Mouse (Mus musculus): ENCODE results near the gene Mysm1. TPM values are rescaled to one million over a fixed set of nuclear protein-coding genes. Genes with fewer than 3 reads are reported as not detected.
A peak's percentile ranks its signal among the peaks of the same experiment; 100 is the strongest.

Mysm1 gene
- polyA plus RNA-seq, 1 experiment from 2014 or later, result 8.7 TPM

DNA sequence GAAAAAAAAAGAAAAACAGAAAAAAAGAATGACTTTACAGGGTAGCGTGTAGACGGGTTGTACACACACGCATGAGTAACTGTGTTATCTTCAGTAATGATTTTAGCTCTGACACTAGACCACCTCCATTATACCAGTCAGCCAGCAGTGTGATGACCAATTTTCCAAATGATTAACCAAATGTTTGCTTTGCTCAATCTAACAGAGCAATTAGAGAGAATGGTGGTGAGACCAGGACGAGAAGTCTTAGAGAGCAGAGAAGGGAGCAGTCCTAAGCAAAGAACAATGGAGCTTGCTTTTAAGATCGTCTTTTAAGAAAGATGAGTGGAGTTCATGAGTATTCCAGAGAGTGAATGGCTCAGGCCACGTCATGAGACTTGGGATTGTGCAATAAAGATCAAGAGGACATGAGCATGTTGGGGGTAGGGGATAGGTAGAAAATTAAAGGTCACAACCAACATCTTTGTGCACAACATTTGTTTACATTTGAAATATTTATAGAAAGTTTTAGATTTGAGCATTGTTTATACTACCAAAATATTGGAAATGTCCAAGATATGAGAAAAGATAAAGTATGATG, 26.4 kb upstream of the Mysm1 start:
- Histone ChIP-seq H3K4me2 (no peak overlapping the region; the same call in 1 of the 2 replicates), H3K27ac (replicated peaks) (no peak overlapping the region), H3K27me3 (no peaks in the 10 kb centered on the region), H3K36me3 (replicated peaks) (no peaks in the 10 kb centered on the region), H3K4me1 (replicated peaks) (no peaks in the 10 kb centered on the region), H3K4me3 (replicated peaks) (no peak overlapping the region), H3K9ac (no peak overlapping the region), H3K9me3 (replicated peaks) (no peaks in the 10 kb centered on the region)
- 56% methylated on average over 6 of the region's 6 CpGs for WGBS (ENCODE audit: insufficient replicate concordance)
- ATAC-seq (ENCODE audit: insufficient read depth), result 0 out of 2 replicates have a peak, but pooled peaks have one; percentile 12

DNA sequence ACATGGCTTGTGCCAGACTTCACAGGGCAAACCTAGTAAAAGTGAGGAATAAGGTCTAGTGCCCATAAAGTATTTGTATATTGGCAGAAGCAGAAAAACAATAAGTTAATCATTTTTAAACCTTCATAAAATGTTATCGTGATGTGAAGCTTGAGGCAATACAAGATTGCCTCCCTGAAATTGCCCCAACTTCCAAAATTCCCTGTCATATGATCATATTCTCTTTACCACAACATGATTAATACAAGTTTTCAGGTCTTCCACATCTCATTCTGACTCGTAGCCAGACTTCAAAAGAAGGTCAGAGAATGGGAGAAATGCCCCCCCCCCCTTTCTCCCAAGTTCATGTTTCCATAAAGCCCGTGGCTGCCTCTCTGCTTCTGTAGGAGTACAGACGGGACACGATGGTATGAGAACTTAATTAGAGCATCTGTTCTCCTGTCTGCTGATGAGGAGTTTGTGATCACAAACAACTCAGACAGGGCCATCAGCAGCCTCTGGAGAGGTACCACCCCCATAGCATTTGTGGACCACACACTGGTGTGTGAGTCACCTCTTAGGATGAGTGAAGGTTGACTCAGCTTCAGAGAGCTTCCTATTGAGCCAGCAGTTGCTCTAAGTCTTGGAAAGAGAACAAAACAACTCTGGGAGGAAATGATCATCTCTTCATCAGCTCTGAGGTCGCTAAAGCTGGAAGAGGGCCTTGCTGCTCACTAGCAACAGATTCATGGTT, 22.3 kb upstream of the Mysm1 start:
- no peaks in the 10 kb centered on the region for H3K27me3 ChIP-seq
- H3K36me3 ChIP-seq (replicated peaks), result no peaks in the 10 kb centered on the region
- no peaks in the 10 kb centered on the region for H3K4me1 ChIP-seq (replicated peaks)
- H3K27ac ChIP-seq (replicated peaks), result no peak overlapping the region
- WGBS (ENCODE audit: insufficient replicate concordance), result 39% methylated on average over 6 of the region's 6 CpGs
- no peak overlapping the region for H3K4me2 ChIP-seq
- H3K9me3 ChIP-seq (replicated peaks), result no peaks in the 10 kb centered on the region
- no peak overlapping the region for H3K4me3 ChIP-seq (replicated peaks)
- no peak overlapping the region for H3K9ac ChIP-seq
- ATAC-seq (ENCODE audit: insufficient read depth), result no peak

DNA sequence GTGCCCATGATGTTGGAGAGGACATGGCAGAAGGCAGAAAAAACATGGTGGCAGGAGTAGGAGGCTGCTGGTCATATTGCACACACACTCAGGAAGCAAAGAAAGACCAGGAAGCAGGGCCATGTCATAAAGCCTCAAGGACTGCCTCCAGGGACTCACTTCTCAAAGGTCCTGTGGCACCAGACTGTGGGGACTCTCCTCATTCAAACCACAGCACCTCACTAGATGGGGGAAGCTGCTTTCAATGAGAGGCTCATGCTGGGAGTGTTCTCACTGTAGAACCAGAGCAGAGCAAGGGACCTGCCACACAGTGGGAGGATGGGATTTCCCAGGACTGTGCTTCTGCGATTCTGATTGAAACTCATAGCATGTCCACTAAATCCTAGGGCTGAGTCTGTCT, 21.2 kb upstream of the Mysm1 start:
- no peak overlapping the region for H3K4me2 ChIP-seq

DNA sequence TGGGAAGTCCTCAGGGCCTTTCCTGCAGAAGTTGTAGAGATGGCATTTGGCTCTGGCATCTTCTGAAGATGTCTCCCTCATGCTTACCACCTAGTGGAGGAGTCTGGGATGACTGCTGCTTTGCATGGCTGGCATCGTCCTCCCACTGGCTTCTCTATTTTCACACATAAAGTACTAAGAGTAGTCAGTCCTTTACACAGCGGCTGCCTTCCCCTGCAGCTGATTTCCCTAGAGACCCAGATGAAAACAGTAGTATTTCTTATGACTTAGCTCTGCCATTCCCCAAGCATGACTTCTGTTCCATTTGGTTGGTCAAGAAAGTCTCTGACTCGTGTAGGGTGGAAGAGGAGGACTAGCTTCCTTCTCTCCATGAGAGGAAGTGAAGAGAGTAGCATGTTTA, 20.3 kb upstream of the Mysm1 start:
- Histone ChIP-seq H3K4me1 (replicated peaks) (no peaks in the 10 kb centered on the region), H3K36me3 (replicated peaks) (no peaks in the 10 kb centered on the region), H3K4me2 (no peak overlapping the region), H3K9ac (no peak overlapping the region), H3K4me3 (replicated peaks) (no peak overlapping the region), H3K27me3 (no peaks in the 10 kb centered on the region), H3K27ac (replicated peaks) (no peak overlapping the region), H3K9me3 (replicated peaks) (no peaks in the 10 kb centered on the region)
- ATAC-seq (ENCODE audit: insufficient read depth), result no peak
- 49% methylated on average over 3 of the region's 3 CpGs for WGBS (ENCODE audit: insufficient replicate concordance)

More for the DNA sequence above, 21.2 kb upstream of the Mysm1 start:
- no peaks in the 10 kb centered on the region for H3K27me3 ChIP-seq
- H3K9me3 ChIP-seq (replicated peaks), result no peaks in the 10 kb centered on the region
- WGBS (ENCODE audit: insufficient replicate concordance), result 64% methylated on average over 1 of the region's 1 CpGs
- H3K4me3 ChIP-seq (replicated peaks), result no peak overlapping the region
- no peaks in the 10 kb centered on the region for H3K4me1 ChIP-seq (replicated peaks)
- H3K36me3 ChIP-seq (replicated peaks), result no peaks in the 10 kb centered on the region
- no peak overlapping the region for H3K9ac ChIP-seq
- ATAC-seq (ENCODE audit: insufficient read depth), result no peak
- H3K27ac ChIP-seq (replicated peaks), result no peak overlapping the region

DNA sequence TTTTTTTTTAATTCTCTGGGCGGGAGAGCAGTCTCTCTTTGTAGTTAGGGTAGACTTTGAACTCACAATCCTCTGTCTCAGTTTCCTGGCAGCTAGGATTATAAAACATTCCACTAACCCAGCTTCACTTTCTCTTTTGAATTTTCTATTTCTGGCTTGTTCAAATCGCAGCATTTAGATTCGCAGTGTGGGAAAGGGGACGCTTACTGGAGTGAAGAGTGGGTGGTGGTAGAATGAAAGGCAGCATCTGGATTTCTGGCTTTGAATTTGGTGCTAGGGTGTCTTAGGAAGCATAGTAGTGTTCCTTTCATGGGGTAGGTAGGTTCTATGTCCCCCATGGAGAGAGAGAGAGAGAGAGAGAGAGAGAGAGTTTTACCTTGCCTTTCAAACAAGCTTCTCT, 17.0 kb upstream of the Mysm1 start:
- Histone ChIP-seq H3K27ac (replicated peaks) (no peak overlapping the region), H3K36me3 (replicated peaks) (no peaks in the 10 kb centered on the region), H3K4me3 (replicated peaks) (no peak overlapping the region), H3K4me2 (no peak overlapping the region), H3K4me1 (replicated peaks) (no peaks in the 10 kb centered on the region), H3K27me3 (no peaks in the 10 kb centered on the region), H3K9ac (no peak overlapping the region), H3K9me3 (replicated peaks) (no peaks in the 10 kb centered on the region)
- WGBS (ENCODE audit: insufficient replicate concordance), result 71% methylated on average over 4 of the region's 4 CpGs
- ATAC-seq (ENCODE audit: insufficient read depth), result no peak

DNA sequence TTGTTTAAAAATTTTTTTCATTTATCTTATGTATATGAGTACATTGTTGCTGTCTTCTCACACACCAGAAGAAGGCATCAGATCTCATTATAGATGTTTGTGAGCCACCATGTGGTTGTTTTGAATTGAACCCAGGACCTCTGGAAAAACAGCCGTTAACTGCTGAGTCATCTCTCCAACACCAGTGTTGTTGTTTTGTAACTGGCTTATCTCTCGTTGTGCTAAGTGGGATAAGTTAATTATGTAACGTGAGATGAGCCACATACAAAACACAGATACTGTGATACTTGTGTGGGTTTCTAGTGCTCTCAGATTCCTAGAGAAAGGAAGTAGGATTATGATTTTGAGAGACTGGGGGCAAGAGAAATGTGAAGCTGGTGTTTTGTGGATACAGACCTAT, 11.3 kb upstream of the Mysm1 start:
- Histone ChIP-seq H3K4me2 (no peak overlapping the region), H3K9me3 (replicated peaks) (no peaks in the 10 kb centered on the region), H3K4me1 (replicated peaks) (no peaks in the 10 kb centered on the region), H3K27ac (replicated peaks) (no peak overlapping the region), H3K27me3 (no peaks in the 10 kb centered on the region), H3K4me3 (replicated peaks) (no peak overlapping the region), H3K9ac (no peak overlapping the region), H3K36me3 (replicated peaks) (no peaks in the 10 kb centered on the region)
- ATAC-seq (ENCODE audit: insufficient read depth), result no peak
- 14% methylated on average over 3 of the region's 3 CpGs for WGBS (ENCODE audit: insufficient replicate concordance)

DNA sequence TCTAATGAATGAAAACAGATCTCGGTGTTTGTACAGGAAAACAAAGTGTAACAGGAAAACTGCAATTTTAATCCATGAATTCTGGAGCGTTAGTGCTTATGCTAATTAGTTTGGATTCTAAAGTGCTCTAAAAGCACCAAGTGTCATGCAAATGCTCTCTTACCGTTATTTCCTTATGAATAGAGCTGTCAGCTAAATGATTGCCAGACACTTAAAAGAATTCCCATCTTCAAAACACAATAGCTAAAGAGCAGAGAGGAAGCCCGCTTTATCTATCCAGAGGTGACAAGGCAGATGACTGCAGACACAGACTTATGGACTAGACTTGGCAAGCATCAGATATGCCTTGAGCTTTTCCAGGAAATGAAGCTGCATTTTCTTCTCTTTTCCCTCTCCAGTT, 8.8 kb upstream of the Mysm1 start:
- no peak overlapping the region for H3K27ac ChIP-seq (replicated peaks)
- H3K4me2 ChIP-seq, result no peak overlapping the region
- H3K27me3 ChIP-seq, result no peaks in the 10 kb centered on the region
- ATAC-seq (ENCODE audit: insufficient read depth), result no peak
- no peaks in the 10 kb centered on the region for H3K4me1 ChIP-seq (replicated peaks)
- no peak overlapping the region for H3K4me3 ChIP-seq (replicated peaks)
- WGBS (ENCODE audit: insufficient replicate concordance), result 41% methylated on average over 4 of the region's 4 CpGs
- no peaks in the 10 kb centered on the region for H3K36me3 ChIP-seq (replicated peaks)
- H3K9me3 ChIP-seq (replicated peaks), result no peaks in the 10 kb centered on the region
- H3K9ac ChIP-seq, result no peak overlapping the region

DNA sequence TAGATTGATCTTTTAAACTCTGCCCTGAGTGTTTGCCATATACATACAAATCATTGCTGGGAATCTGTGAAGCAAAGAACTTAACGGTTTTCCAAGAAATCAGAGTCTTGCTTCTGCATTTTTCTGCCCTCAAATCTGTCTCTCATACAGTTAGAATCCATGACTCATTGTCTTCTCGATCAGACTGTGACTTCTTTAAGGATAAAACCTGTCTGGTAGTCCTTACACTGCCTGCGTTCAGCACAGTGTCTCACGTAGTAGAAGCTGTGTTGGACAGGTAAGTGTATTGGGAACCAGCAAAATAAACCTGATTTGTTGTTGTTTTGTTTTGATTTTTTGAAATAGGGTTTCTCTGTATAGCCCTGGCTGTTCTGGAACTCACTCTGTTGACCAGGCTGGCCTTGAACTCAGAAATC, 608 bp upstream of the Mysm1 start:
- WGBS (ENCODE audit: insufficient replicate concordance), result 42% methylated on average over 4 of the region's 4 CpGs
- no peaks in the 10 kb centered on the region for H3K27me3 ChIP-seq
- ATAC-seq (ENCODE audit: insufficient read depth), result no peak
- H3K9ac ChIP-seq, result peak overlapping the region; percentile 80
- H3K4me2 ChIP-seq, result peak overlapping the region; percentile 74
- H3K4me1 ChIP-seq (replicated peaks), result peaks cover 23% of the 10 kb centered on the region
- peaks cover 11% of the 10 kb centered on the region; the same call in 1 of the 2 replicates for H3K36me3 ChIP-seq (replicated peaks)
- H3K9me3 ChIP-seq (replicated peaks), result no peaks in the 10 kb centered on the region
- H3K4me3 ChIP-seq (replicated peaks), result peak overlapping the region; percentile 89
- H3K27ac ChIP-seq (replicated peaks), result peak overlapping the region; percentile 74; the same call in 1 of the 2 replicates

DNA sequence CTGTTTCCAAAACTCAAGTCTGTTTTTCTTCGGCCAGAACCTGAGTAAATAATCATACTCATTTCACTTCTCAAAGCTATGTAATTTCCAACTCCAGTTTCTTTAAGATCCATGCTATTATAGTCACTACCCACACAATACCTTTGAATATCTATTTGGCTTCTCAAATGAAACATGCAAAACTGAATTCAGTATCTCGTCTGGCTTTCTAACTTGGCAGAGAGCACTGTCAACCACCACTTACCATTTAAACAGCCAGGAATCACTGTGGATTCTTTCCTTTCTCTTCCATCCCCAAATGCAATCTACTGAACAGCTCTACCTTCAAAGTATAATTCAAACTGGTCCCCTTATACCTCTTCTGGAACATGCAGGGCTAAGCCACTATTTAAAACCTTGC, 5.6 kb downstream of the Mysm1 start:
- Histone ChIP-seq H3K27ac (replicated peaks) (no peak overlapping the region), H3K27me3 (no peaks in the 10 kb centered on the region), H3K36me3 (replicated peaks) (peaks cover 42% of the 10 kb centered on the region), H3K4me2 (no peak overlapping the region), H3K9me3 (replicated peaks) (no peaks in the 10 kb centered on the region), H3K4me3 (replicated peaks) (no peak overlapping the region), H3K9ac (no peak overlapping the region), H3K4me1 (replicated peaks) (peaks cover 13% of the 10 kb centered on the region)
- no peak for ATAC-seq (ENCODE audit: insufficient read depth)
- WGBS (ENCODE audit: insufficient replicate concordance), result 74% methylated on average over 2 of the region's 2 CpGs

DNA sequence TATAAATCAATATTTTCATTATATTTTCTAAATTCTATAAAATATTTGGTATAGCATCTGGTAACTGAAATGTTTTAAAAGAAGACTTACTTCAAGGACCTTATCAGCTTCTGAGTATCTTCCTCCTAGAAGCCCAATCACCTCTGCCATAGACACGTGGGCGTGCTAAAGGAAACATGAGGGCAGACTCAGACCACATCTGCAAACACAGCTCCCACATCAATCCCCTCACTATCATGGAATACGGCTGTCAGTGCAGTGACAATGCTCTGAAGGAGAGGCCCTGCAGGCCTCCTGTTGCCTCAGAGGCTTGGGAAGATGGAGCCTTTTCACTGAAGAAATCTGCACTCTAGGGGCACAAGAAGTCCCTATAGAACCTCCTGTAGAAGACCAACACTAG, 26.1 kb downstream of the Mysm1 start:
- 46% methylated on average over 3 of the region's 3 CpGs for WGBS (ENCODE audit: insufficient replicate concordance)
- H3K4me1 ChIP-seq (replicated peaks), result no peaks in the 10 kb centered on the region
- H3K27me3 ChIP-seq, result no peaks in the 10 kb centered on the region
- ATAC-seq (ENCODE audit: insufficient read depth), result no peak
- H3K4me2 ChIP-seq, result no peak overlapping the region
- no peak overlapping the region for H3K4me3 ChIP-seq (replicated peaks)
- H3K9me3 ChIP-seq (replicated peaks), result no peaks in the 10 kb centered on the region
- H3K9ac ChIP-seq, result no peak overlapping the region
- peaks cover 52% of the 10 kb centered on the region for H3K36me3 ChIP-seq (replicated peaks)
- no peak overlapping the region for H3K27ac ChIP-seq (replicated peaks)

DNA sequence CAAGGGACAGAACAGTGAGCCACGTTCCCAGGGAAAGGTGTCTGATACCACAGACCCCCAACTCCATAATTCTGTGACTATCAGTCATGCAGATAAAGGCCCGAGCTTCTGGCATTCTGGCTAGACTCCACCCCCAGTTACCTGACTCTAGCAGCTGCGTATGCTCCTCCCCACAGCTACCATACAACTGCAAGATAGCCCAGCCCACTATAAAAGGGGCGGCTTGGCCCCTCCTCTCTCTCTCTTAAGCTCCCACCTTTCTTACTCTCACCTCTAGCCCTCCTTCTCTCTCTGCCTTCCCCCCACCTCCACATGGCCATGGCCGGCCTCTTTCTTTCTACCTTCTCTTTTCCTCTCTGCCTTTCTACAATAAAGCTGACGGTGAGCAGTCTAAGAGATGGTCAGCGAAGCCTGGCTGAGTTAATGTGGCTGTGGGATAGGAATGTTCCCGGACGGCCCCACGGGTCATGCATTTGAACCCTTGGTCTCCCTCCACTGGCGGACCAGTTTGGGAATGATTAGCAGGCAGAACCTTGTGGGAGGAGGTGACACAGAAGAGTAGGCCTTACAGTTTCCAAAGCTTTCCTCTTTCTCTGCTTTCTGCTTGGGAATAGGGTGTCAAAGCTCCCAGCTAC, 37.6 kb downstream of the Mysm1 start:
- 67% methylated on average over 11 of the region's 11 CpGs for WGBS (ENCODE audit: insufficient replicate concordance)
- ATAC-seq (ENCODE audit: insufficient read depth), result no peak

More for the DNA sequence above, 37.6 kb downstream of the Mysm1 start:
- no peaks in the 10 kb centered on the region for H3K9me3 ChIP-seq (replicated peaks)
- no peaks in the 10 kb centered on the region for H3K4me1 ChIP-seq (replicated peaks)
- no peaks in the 10 kb centered on the region for H3K27me3 ChIP-seq
- peaks cover 35% of the 10 kb centered on the region for H3K36me3 ChIP-seq (replicated peaks)
- no peak overlapping the region for H3K4me3 ChIP-seq (replicated peaks)
- no peak overlapping the region for H3K9ac ChIP-seq
- no peak overlapping the region for H3K27ac ChIP-seq (replicated peaks)
- H3K4me2 ChIP-seq, result no peak overlapping the region

Data from liver, embryonic 15.5 days (tissue).